Mouse (Mus musculus) spleen, postnatal 4 days (tissue): ENCODE results near the gene 2210407C18Rik.
A peak's percentile ranks its signal among the peaks of the same experiment; 100 is the strongest.

ENCODE experiments used
- DNase-seq, 2 experiments: peaks; one replicate each; pipeline ENCODE4 v3.0.0; 2022; ENCODE audit warnings: low spot score in 2 of 2

2210407C18Rik gene

GRCm38 (mm10) chr11:58615975-58616374, at the start of gene 2210407C18Rik:
2210407C18Rik (minus strand) TSS chr11:58616075.
- no peak for DNase-seq

- no peak for DNase-seq
These were observed 42.7 kb upstream of the 2210407C18Rik start, which contains the start of gene Olfr322 for GRCm38 (mm10) chr11:58658596-58658995. Olfr322 (plus strand) TSS chr11:58658782.

- no peak for DNase-seq
These were observed 39.3 kb upstream of the 2210407C18Rik start for GRCm38 (mm10) chr11:58655151-58655550.

- DNase-seq = peak; percentile 84 to 92
These were observed 27.5 kb upstream of the 2210407C18Rik start for GRCm38 (mm10) chr11:58643350-58643749.

GRCm38 (mm10) chr11:58641638-58642358, 25.9 kb upstream of the 2210407C18Rik start:
- DNase-seq = peak; percentile 79 to 82

GRCm38 (mm10) chr11:58641057-58641456, 25.2 kb upstream of the 2210407C18Rik start:
- peak; percentile 57 to 77 for DNase-seq

- DNase-seq = peak; percentile 83 to 90
These were observed 24.5 kb upstream of the 2210407C18Rik start, which contains the start of gene Trim58 for GRCm38 (mm10) chr11:58640272-58640867. Trim58 (plus strand) TSS chr11:58640465.

GRCm38 (mm10) chr11:58638176-58638701, 22.4 kb upstream of the 2210407C18Rik start:
- no peak for DNase-seq

GRCm38 (mm10) chr11:58636376-58636977, 20.6 kb upstream of the 2210407C18Rik start:
- peak; percentile 73 to 86 for DNase-seq

- DNase-seq = no peak
These were observed 19.0 kb upstream of the 2210407C18Rik start for GRCm38 (mm10) chr11:58634878-58635277.

- DNase-seq = no peak
These were observed 14.5 kb upstream of the 2210407C18Rik start, which contains the start of gene Olfr323 for GRCm38 (mm10) chr11:58630401-58630800. Olfr323 (minus strand) TSS chr11:58630501.

- DNase-seq = no peak
These were observed 10.3 kb upstream of the 2210407C18Rik start for GRCm38 (mm10) chr11:58626146-58626545.

GRCm38 (mm10) chr11:58618793-58619192, 2.9 kb upstream of the 2210407C18Rik start:
- DNase-seq = no peak

- no peak for DNase-seq
These were observed 2.5 kb upstream of the 2210407C18Rik start for GRCm38 (mm10) chr11:58618369-58618768.

- no peak for DNase-seq
These were observed 1.3 kb downstream of the 2210407C18Rik start for GRCm38 (mm10) chr11:58614526-58614925.

GRCm38 (mm10) chr11:58613359-58613758, 2.5 kb downstream of the 2210407C18Rik start:
- DNase-seq = no peak

- no peak for DNase-seq
These were observed 8.8 kb downstream of the 2210407C18Rik start for GRCm38 (mm10) chr11:58607030-58607429.

GRCm38 (mm10) chr11:58606177-58606919, 9.5 kb downstream of the 2210407C18Rik start:
- DNase-seq = no peak

GRCm38 (mm10) chr11:58605228-58605627, 10.6 kb downstream of the 2210407C18Rik start:
- no peak for DNase-seq

- no peak for DNase-seq
These were observed 11.2 kb downstream of the 2210407C18Rik start for GRCm38 (mm10) chr11:58604688-58605087.

- no peak for DNase-seq
These were observed 12.9 kb downstream of the 2210407C18Rik start for GRCm38 (mm10) chr11:58602800-58603560.
